Mouse (Mus musculus) ES-Bruce4 (cell line): ENCODE measurements around the gene Col6a6. TPM values are rescaled to one million over a fixed set of nuclear protein-coding genes. Genes with fewer than 3 reads are reported as not detected.

Experiments used
- H3K27ac ChIP-seq: 2 replicates; pipeline ENCODE4 v1.5.1; 2012; ENCODE audit warnings: low read length, inconsistent platforms; ENCODE audit not compliant: insufficient read depth
- H3K27me3 ChIP-seq: 2 replicates; pipeline ENCODE4 v1.6.1; 2012; ENCODE audit warnings: mild to moderate bottlenecking, low read length, inconsistent platforms; ENCODE audit not compliant: control insufficient read depth, poor library complexity, insufficient read depth, severe bottlenecking
- H3K36me3 ChIP-seq: 2 replicates; pipeline ENCODE4 v1.6.1; 2012; ENCODE audit warnings: inconsistent platforms, mild to moderate bottlenecking, low read length, moderate library complexity; ENCODE audit not compliant: control insufficient read depth, poor library complexity, insufficient read depth, severe bottlenecking
- H3K4me1 ChIP-seq: one replicate; pipeline ENCODE4 v1.8.1; 2011; ENCODE audit warnings: low read length; ENCODE audit not compliant: control insufficient read depth, insufficient read depth
- H3K4me3 ChIP-seq: 2 replicates; pipeline ENCODE4 v1.5.1; 2011; ENCODE audit warnings: low read depth, mild to moderate bottlenecking, low read length
- H3K9ac ChIP-seq: 2 replicates; pipeline ENCODE4 v1.6.1; 2012; ENCODE audit warnings: low read depth, mild to moderate bottlenecking, inconsistent platforms; ENCODE audit not compliant: poor library complexity, severe bottlenecking
- H3K9me3 ChIP-seq: replicated peaks from 2 replicates; pipeline ENCODE4 v1.6.1; 2012; ENCODE audit warnings: mild to moderate bottlenecking, low read length, inconsistent platforms; ENCODE audit not compliant: control insufficient read depth, poor library complexity, insufficient read depth, severe bottlenecking
- CTCF ChIP-seq: IDR thresholded peaks from one replicate; pipeline ENCODE4 v1.8.1; 2011; ENCODE audit warnings: low read depth, low read length
- EP300 ChIP-seq: IDR thresholded peaks from 2 replicates; pipeline ENCODE4 v1.6.1; 2011; ENCODE audit warnings: low read depth, low read length; ENCODE audit not compliant: insufficient read depth
- POLR2A ChIP-seq: IDR thresholded peaks from one replicate; pipeline ENCODE4 v1.8.1; 2011; ENCODE audit warnings: low read length; ENCODE audit not compliant: insufficient read depth
- polyA plus RNA-seq: library from polyadenylated mRNA; stranded (reverse); fragments of >200 nt; gene quantifications from 2 replicates; pipeline ENCODE4 v1.2.4, GENCODE M21; 2011; ENCODE audit warnings: low read depth; ENCODE audit not compliant: missing spikeins, insufficient read depth, insufficient read length

The Col6a6 gene
- polyA plus RNA-seq, 1 experiment: not detected

GRCm38 (mm10) chr9:105796137-105796536 lies 31.8 kb downstream of the Col6a6 start:
- no peaks in the 10 kb centered on the region for H3K36me3 ChIP-seq
- no peak overlapping the region for H3K9ac ChIP-seq
- H3K27me3 ChIP-seq: peaks cover 1% of the 10 kb centered on the region; the same call in 1 of the 2 replicates
- TF ChIP-seq EP300 (no peak), CTCF (no peak)
- H3K4me3 ChIP-seq: no peak overlapping the region
- no peaks in the 10 kb centered on the region for H3K9me3 ChIP-seq
- no peaks in the 10 kb centered on the region for H3K4me1 ChIP-seq
- no peak overlapping the region for H3K27ac ChIP-seq

DNA sequence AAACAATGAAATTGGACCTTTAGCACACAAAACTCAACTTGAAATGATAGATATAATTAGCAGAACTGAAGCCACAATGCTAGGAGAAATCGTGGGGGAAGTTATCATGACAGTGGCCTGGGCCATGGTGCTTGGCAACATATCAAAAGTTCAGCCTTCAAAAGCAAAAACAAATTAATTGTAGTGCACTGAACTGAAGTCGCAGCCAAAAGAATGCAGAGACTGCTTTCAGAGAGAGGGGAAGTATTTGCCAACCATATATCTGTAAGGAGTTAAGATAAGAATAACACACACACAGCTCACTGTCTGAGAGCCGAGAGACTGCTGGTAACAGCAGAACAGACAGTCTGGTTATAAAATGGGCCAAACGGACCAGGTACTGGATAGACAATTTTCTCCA lies 33.0 kb downstream of the Col6a6 start:
- no peaks in the 10 kb centered on the region for H3K4me1 ChIP-seq
- H3K9ac ChIP-seq: no peak overlapping the region
- H3K27ac ChIP-seq: no peak overlapping the region
- H3K27me3 ChIP-seq: peaks cover 1% of the 10 kb centered on the region; the same call in 1 of the 2 replicates
- no peak overlapping the region for H3K4me3 ChIP-seq
- no peaks in the 10 kb centered on the region for H3K36me3 ChIP-seq
- no peaks in the 10 kb centered on the region for H3K9me3 ChIP-seq
- TF ChIP-seq POLR2A: no peak
- TF ChIP-seq CTCF: no peak
- no peak for TF ChIP-seq EP300

DNA sequence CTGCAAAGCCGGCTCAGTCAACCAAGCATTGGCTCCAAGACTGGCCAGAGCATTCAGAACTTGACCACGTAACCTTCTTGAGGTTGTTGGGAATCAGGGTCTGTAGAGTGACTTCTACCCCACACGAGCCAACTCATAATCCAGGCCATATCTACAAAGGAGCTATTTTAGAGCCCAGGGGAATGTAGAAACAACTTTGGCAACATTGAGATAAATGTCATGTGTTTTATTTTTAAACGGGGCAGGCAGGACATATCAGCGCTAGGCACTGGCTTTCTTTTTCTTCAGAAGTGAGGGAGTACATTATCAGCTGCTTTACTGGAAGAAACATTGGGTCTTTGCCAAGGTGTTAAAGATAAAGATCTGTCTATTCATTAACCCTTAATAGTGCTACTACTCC lies 36.1 kb downstream of the Col6a6 start:
- Histone ChIP-seq H3K27ac (no peak overlapping the region), H3K9me3 (no peaks in the 10 kb centered on the region), H3K4me3 (no peak overlapping the region), H3K9ac (no peak overlapping the region), H3K36me3 (no peaks in the 10 kb centered on the region), H3K27me3 (peaks cover 1% of the 10 kb centered on the region; the same call in 1 of the 2 replicates), H3K4me1 (no peaks in the 10 kb centered on the region)
- TF ChIP-seq CTCF: no peak
- no peak for TF ChIP-seq POLR2A
- TF ChIP-seq EP300: no peak

- H3K9ac ChIP-seq: no peak overlapping the region
- TF ChIP-seq POLR2A (no peak), EP300 (no peak)
These were observed 39.8 kb downstream of the Col6a6 start for GRCm38 (mm10) chr9:105788203-105788602.

DNA sequence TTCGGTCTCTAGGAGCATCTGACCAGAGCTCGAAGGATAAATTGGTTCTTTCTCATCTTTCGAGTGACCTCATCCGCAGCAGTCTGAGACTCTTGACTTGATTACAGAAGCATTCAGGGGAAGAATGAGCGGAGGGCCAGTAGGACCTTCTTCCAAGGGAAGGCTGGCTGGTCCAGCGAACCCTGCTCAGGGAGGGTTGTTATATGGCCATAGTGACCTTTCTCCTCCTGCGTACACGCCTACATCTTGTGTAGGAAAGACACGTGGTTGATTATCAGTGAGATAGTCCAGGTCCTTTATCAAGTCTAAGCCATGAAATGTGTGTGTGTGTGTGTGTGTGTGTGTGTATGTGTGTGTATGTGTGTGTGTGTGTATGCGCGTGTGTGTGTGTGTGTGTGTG lies 40.2 kb downstream of the Col6a6 start:
- no peak overlapping the region for H3K9ac ChIP-seq
- peaks cover 1% of the 10 kb centered on the region; the same call in 1 of the 2 replicates for H3K27me3 ChIP-seq
- H3K4me3 ChIP-seq: no peak overlapping the region
- no peaks in the 10 kb centered on the region for H3K4me1 ChIP-seq
- no peaks in the 10 kb centered on the region for H3K36me3 ChIP-seq
- TF ChIP-seq POLR2A (no peak), CTCF (no peak), EP300 (no peak)
- H3K27ac ChIP-seq: no peak overlapping the region
- no peaks in the 10 kb centered on the region for H3K9me3 ChIP-seq

More at GRCm38 (mm10) chr9:105788203-105788602, 39.8 kb downstream of the Col6a6 start:
- Histone ChIP-seq H3K36me3 (no peaks in the 10 kb centered on the region), H3K27ac (no peak overlapping the region), H3K4me1 (no peaks in the 10 kb centered on the region), H3K9me3 (no peaks in the 10 kb centered on the region), H3K27me3 (peaks cover 1% of the 10 kb centered on the region; the same call in 1 of the 2 replicates), H3K4me3 (no peak overlapping the region)

DNA sequence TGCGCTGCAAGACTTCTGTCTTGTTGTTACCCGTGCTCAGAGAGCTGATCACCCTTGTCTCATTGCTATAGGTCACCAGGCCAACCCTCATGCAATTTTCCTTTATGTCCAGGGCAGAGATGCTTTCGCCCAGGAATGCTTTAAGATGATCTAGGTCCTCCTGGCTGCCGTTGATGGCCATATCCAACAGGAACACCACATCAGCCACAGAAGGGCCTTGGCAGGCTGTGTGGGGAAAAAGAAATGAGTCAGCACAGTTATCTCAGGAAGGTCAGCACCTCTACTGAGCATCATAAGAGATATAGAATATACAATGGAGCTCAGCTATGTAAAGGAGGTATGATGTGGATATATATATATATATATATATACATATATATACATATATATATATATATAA lies 43.9 kb downstream of the Col6a6 start:
- Histone ChIP-seq H3K9me3 (no peaks in the 10 kb centered on the region), H3K27ac (no peak overlapping the region), H3K36me3 (no peaks in the 10 kb centered on the region), H3K4me1 (no peaks in the 10 kb centered on the region), H3K9ac (no peak overlapping the region), H3K27me3 (no peaks in the 10 kb centered on the region), H3K4me3 (no peak overlapping the region)
- no peak for TF ChIP-seq EP300
- TF ChIP-seq POLR2A: no peak
- TF ChIP-seq CTCF: no peak
